Mouse (Mus musculus): ENCODE data around the gene Lmntd1. TPM values are rescaled to one million over a fixed set of nuclear protein-coding genes. Genes with fewer than 3 reads are reported as not detected.

Lmntd1 gene
- polyA plus RNA-seq, 1 experiment, result not detected

GRCm38 (mm10) chr6:145378689-145379088, 235.4 kb downstream of the Lmntd1 start:
- TF ChIP-seq MAX (IDR thresholded peaks at IDR 0.05; ENCODE audit: low read depth) (no peak), SRF (IDR thresholded peaks at IDR 0.05; ENCODE audit: control insufficient read depth, insufficient read length, low read depth) (no peak), MYOG (IDR thresholded peaks at IDR 0.05; ENCODE audit: control insufficient read depth in 1 of 3, insufficient read depth in 1 of 3, insufficient read length in 2 of 3, low read depth in 2 of 3) (no peak), POLR2AphosphoS2 (IDR thresholded peaks at IDR 0.05; ENCODE audit: insufficient read length, low read depth) (no peak), E2F4 (IDR thresholded peaks at IDR 0.05; ENCODE audit: insufficient read depth) (no peak), TCF12 (IDR thresholded peaks at IDR 0.05; ENCODE audit: insufficient read depth, poor library complexity, severe bottlenecking) (no peak), CEBPB (IDR thresholded peaks at IDR 0.05; ENCODE audit: insufficient read depth, poor library complexity, severe bottlenecking) (no peak), POLR2A (IDR thresholded peaks at IDR 0.05; ENCODE audit: insufficient read length, low read depth) (no peak), REST (IDR thresholded peaks at IDR 0.05; ENCODE audit: insufficient read depth, insufficient read length) (no peak), MYOD1 (IDR thresholded peaks at IDR 0.05; ENCODE audit: control insufficient read depth in 1 of 3, insufficient read length in 2 of 3, low read depth in 2 of 3) (no peak), USF1 (IDR thresholded peaks at IDR 0.05; ENCODE audit: low read depth) (no peak), TCF3 (IDR thresholded peaks at IDR 0.05; ENCODE audit: insufficient read length, low read depth) (no peak)
- Histone ChIP-seq H3ac (ENCODE audit: control insufficient read depth, insufficient read length) (no peak overlapping the region), H3K79me2 (ENCODE audit: control insufficient read depth, insufficient read depth) (no peaks in the 10 kb centered on the region), H3K36me3 (ENCODE audit: control insufficient read depth, insufficient read depth) (no peaks in the 10 kb centered on the region), H3K27me3 (ENCODE audit: control insufficient read depth, insufficient read depth, insufficient read length) (no peaks in the 10 kb centered on the region), H3K4me3 (no peak overlapping the region), H3K4me2 (ENCODE audit: low read depth) (no peak overlapping the region)

GRCm38 (mm10) chr6:145374372-145374771, 239.7 kb downstream of the Lmntd1 start:
- Histone ChIP-seq H3ac (ENCODE audit: control insufficient read depth, insufficient read length) (no peak overlapping the region), H3K36me3 (ENCODE audit: control insufficient read depth, insufficient read depth) (no peaks in the 10 kb centered on the region), H3K4me3 (no peak overlapping the region), H3K79me2 (ENCODE audit: control insufficient read depth, insufficient read depth) (no peaks in the 10 kb centered on the region), H3K4me2 (ENCODE audit: low read depth) (peak overlapping the region; percentile 47), H3K27me3 (ENCODE audit: control insufficient read depth, insufficient read depth, insufficient read length) (no peaks in the 10 kb centered on the region)
- no peak for TF ChIP-seq TCF12 (IDR thresholded peaks at IDR 0.05; ENCODE audit: insufficient read depth, poor library complexity, severe bottlenecking)

GRCm38 (mm10) chr6:145373712-145374221, 240.4 kb downstream of the Lmntd1 start:
- Histone ChIP-seq H3ac (ENCODE audit: control insufficient read depth, insufficient read length) (no peak overlapping the region), H3K4me3 (no peak overlapping the region), H3K27me3 (ENCODE audit: control insufficient read depth, insufficient read depth, insufficient read length) (no peaks in the 10 kb centered on the region), H3K36me3 (ENCODE audit: control insufficient read depth, insufficient read depth) (no peaks in the 10 kb centered on the region), H3K4me2 (ENCODE audit: low read depth) (peak overlapping the region; percentile 47), H3K79me2 (ENCODE audit: control insufficient read depth, insufficient read depth) (no peaks in the 10 kb centered on the region)
- TF ChIP-seq REST (IDR thresholded peaks at IDR 0.05; ENCODE audit: insufficient read depth, insufficient read length), result no peak
- peak in 1 of 3 experiments; percentile 53 for TF ChIP-seq MYOD1 (IDR thresholded peaks at IDR 0.05; ENCODE audit: control insufficient read depth in 1 of 3, insufficient read length in 2 of 3, low read depth in 2 of 3)
- TF ChIP-seq MYOG (IDR thresholded peaks at IDR 0.05; ENCODE audit: control insufficient read depth in 1 of 3, insufficient read depth in 1 of 3, insufficient read length in 2 of 3, low read depth in 2 of 3), result peak in 1 of 3 experiments; percentile 15

- H3K4me3 ChIP-seq, result no peak overlapping the region
- H3K4me2 ChIP-seq (ENCODE audit: low read depth), result no peak overlapping the region
- no peaks in the 10 kb centered on the region for H3K36me3 ChIP-seq (ENCODE audit: control insufficient read depth, insufficient read depth)
- H3K27me3 ChIP-seq (ENCODE audit: control insufficient read depth, insufficient read depth, insufficient read length), result no peaks in the 10 kb centered on the region
- H3ac ChIP-seq (ENCODE audit: control insufficient read depth, insufficient read length), result no peak overlapping the region
- no peaks in the 10 kb centered on the region for H3K79me2 ChIP-seq (ENCODE audit: control insufficient read depth, insufficient read depth)
- TF ChIP-seq POLR2A (IDR thresholded peaks at IDR 0.05; ENCODE audit: insufficient read length, low read depth) (no peak), POLR2AphosphoS2 (IDR thresholded peaks at IDR 0.05; ENCODE audit: insufficient read length, low read depth) (no peak), E2F4 (IDR thresholded peaks at IDR 0.05; ENCODE audit: insufficient read depth) (no peak), MYOG (IDR thresholded peaks at IDR 0.05; ENCODE audit: control insufficient read depth in 1 of 3, insufficient read depth in 1 of 3, insufficient read length in 2 of 3, low read depth in 2 of 3) (peak in 1 of 3 experiments; percentile 32), TCF12 (IDR thresholded peaks at IDR 0.05; ENCODE audit: insufficient read depth, poor library complexity, severe bottlenecking) (no peak), MYOD1 (IDR thresholded peaks at IDR 0.05; ENCODE audit: control insufficient read depth in 1 of 3, insufficient read length in 2 of 3, low read depth in 2 of 3) (peak in 2 of 3 experiments; percentile 14 to 21), SRF (IDR thresholded peaks at IDR 0.05; ENCODE audit: control insufficient read depth, insufficient read length, low read depth) (no peak)
These were observed 242.1 kb downstream of the Lmntd1 start for GRCm38 (mm10) chr6:145372066-145372465.

GRCm38 (mm10) chr6:145371586-145371985, 242.5 kb downstream of the Lmntd1 start:
- Histone ChIP-seq H3K4me3 (no peak overlapping the region), H3K4me2 (ENCODE audit: low read depth) (no peak overlapping the region), H3K36me3 (ENCODE audit: control insufficient read depth, insufficient read depth) (no peaks in the 10 kb centered on the region), H3K27me3 (ENCODE audit: control insufficient read depth, insufficient read depth, insufficient read length) (no peaks in the 10 kb centered on the region), H3K79me2 (ENCODE audit: control insufficient read depth, insufficient read depth) (no peaks in the 10 kb centered on the region), H3ac (ENCODE audit: control insufficient read depth, insufficient read length) (no peak overlapping the region)
- TF ChIP-seq TCF3 (IDR thresholded peaks at IDR 0.05; ENCODE audit: insufficient read length, low read depth), result no peak
- no peak for TF ChIP-seq REST (IDR thresholded peaks at IDR 0.05; ENCODE audit: insufficient read depth, insufficient read length)
- no peak for TF ChIP-seq USF1 (IDR thresholded peaks at IDR 0.05; ENCODE audit: low read depth)
- TF ChIP-seq MAX (IDR thresholded peaks at IDR 0.05; ENCODE audit: low read depth), result no peak
- TF ChIP-seq MYOD1 (IDR thresholded peaks at IDR 0.05; ENCODE audit: control insufficient read depth in 1 of 3, insufficient read length in 2 of 3, low read depth in 2 of 3), result no peak
- no peak for TF ChIP-seq E2F4 (IDR thresholded peaks at IDR 0.05; ENCODE audit: insufficient read depth)
- TF ChIP-seq POLR2AphosphoS2 (IDR thresholded peaks at IDR 0.05; ENCODE audit: insufficient read length, low read depth), result no peak
- TF ChIP-seq CEBPB (IDR thresholded peaks at IDR 0.05; ENCODE audit: insufficient read depth, poor library complexity, severe bottlenecking), result no peak
- no peak for TF ChIP-seq SRF (IDR thresholded peaks at IDR 0.05; ENCODE audit: control insufficient read depth, insufficient read length, low read depth)
- no peak for TF ChIP-seq MYOG (IDR thresholded peaks at IDR 0.05; ENCODE audit: control insufficient read depth in 1 of 3, insufficient read depth in 1 of 3, insufficient read length in 2 of 3, low read depth in 2 of 3)
- no peak for TF ChIP-seq POLR2A (IDR thresholded peaks at IDR 0.05; ENCODE audit: insufficient read length, low read depth)
- no peak for TF ChIP-seq TCF12 (IDR thresholded peaks at IDR 0.05; ENCODE audit: insufficient read depth, poor library complexity, severe bottlenecking)
